Mouse (Mus musculus): Measurements from ENCODE around the gene G2e3.

DNA sequence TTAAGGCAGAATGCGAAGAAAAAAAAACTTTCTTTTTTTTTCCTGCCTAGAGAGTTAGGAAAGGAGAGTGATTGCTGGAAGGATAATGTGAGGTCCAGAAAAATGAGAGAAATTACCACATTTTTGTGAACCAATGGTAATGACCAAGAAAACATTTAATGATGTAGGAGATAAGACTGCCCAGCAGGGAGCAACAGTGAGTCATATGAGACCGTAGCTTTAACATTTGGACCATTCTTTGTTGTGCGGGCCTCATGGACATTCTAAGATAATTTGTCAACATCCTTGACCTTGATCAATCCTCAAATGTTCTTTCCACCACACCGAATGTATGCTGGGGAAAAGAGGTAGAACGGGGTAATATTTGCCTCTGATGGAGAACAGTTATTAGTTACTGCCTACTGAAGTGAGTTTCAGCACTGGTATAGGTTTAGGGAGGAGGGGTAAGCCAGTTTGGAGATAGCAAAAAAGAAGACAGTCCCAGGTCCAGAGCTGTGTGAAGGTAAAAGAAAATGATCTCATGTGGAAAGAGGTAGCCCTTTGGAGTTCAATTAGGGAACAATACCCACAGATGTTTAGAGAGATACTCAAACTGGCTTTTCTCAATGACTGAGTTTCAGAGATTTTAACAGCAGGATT, 54.3 kb downstream of the G2e3 start:
- TF ChIP-seq CTCF (IDR thresholded peaks at IDR 0.05) (peak; percentile 55), EP300 (IDR thresholded peaks at IDR 0.05) (no peak)
